Mouse (Mus musculus): Measurements from ENCODE around the gene Dync1h1. TPM values are rescaled to one million over a fixed set of nuclear protein-coding genes. Genes with fewer than 3 reads are reported as not detected.

The Dync1h1 gene
- polyA plus RNA-seq (2014; fragmentation: Illumina TruSeq; extraction: RNeasy Lipid Tissue Mini Kit (QIAGEN cat#74804); ENCODE audit: low read depth, low replicate concordance): 117 TPM

GRCm38 (mm10) chr12:110601241-110602218, at the start of gene Dync1h1:
Gene Dync1h1 (plus strand): TSS chr12:110601452.

GRCm38 (mm10) chr12:110682561-110683299, 81.5 kb downstream of the Dync1h1 start, which contains the start of gene 1700001K19Rik:
Gene 1700001K19Rik (minus strand): TSS chr12:110682619.

GRCm38 (mm10) chr12:110702556-110702955, 101.3 kb downstream of the Dync1h1 start, which contains the start of gene Hsp90aa1:
Gene Hsp90aa1 (minus strand): TSS chr12:110702728.

Other genes with a start within 250 kb of the Dync1h1 start
- gene Ppp2r5c, start 154.3 kb upstream of the Dync1h1 start, polyA plus RNA-seq (2014; fragmentation: Illumina TruSeq; extraction: RNeasy Lipid Tissue Mini Kit (QIAGEN cat#74804); ENCODE audit: low read depth, low replicate concordance): 89.5 TPM
- gene 1700001K19Rik, start 81.2 kb downstream of the Dync1h1 start, polyA plus RNA-seq (2014; fragmentation: Illumina TruSeq; extraction: RNeasy Lipid Tissue Mini Kit (QIAGEN cat#74804); ENCODE audit: low read depth, low replicate concordance): 9.1 TPM
- gene Hsp90aa1, start 101.3 kb downstream of the Dync1h1 start, polyA plus RNA-seq (2014; fragmentation: Illumina TruSeq; extraction: RNeasy Lipid Tissue Mini Kit (QIAGEN cat#74804); ENCODE audit: low read depth, low replicate concordance): 174 TPM
- gene Wdr20, start 136.5 kb downstream of the Dync1h1 start, polyA plus RNA-seq (2014; fragmentation: Illumina TruSeq; extraction: RNeasy Lipid Tissue Mini Kit (QIAGEN cat#74804); ENCODE audit: low read depth, low replicate concordance): 20.6 TPM
- 5.6 TPM for gene Mok, start 239.5 kb downstream of the Dync1h1 start, polyA plus RNA-seq (2014; fragmentation: Illumina TruSeq; extraction: RNeasy Lipid Tissue Mini Kit (QIAGEN cat#74804); ENCODE audit: low read depth, low replicate concordance)
- 11.1 TPM for gene Zfp839, start 248.8 kb downstream of the Dync1h1 start, polyA plus RNA-seq (2014; fragmentation: Illumina TruSeq; extraction: RNeasy Lipid Tissue Mini Kit (QIAGEN cat#74804); ENCODE audit: low read depth, low replicate concordance)

Data from adipose tissue, adult 10 weeks (tissue).